12 mouse cellular contexts compared by ENCODE assay signal in the genomic region with DNA sequence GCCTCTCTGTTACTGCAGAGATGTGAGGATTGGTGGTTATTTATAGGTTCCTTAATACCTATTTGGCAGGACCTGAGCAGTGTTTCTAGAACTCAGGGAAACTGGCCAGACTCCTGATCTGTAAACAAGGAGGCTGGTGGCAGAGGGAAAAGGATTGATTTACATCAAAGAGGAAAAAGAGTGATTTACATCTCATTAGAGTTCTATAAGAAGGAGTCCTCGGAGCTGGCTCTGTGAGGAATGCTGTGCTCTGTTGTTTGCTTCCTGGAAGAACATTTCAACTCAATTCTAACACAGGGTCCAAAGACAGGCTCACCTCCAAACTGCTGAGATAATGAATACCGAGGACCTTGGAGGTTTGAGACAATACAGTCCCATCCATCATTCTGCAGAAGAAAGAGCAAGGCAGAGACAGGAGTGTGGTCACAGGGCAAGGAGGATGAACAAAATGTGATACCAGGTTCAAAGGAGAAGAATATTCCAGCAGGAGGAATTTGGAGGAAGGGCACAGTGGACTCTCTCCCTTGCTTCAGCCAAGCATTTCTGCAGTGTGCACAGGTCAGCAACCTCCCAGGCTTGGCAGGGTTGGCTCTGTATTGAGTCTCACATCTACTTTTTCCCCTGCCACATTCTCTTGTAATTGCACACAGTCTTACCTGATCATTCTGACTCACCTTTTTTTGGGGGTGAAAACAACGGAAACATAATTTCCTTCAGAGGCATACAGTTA.
DNase-seq lines count a peak whose midpoint lies in the region; ATAC-seq and TF ChIP-seq lines count a peak whose summit lies in the region.
"Had no signal": no experiment of that assay in that cellular context is flagged by ENCODE, and none has a peak within 500 bp of the region (broad histone marks: within the 10 kb centered on the region; RNA-seq: fewer than 3 reads in every experiment).

No protein-coding gene starts in this region.

- ATAC-seq in limb, embryonic 14.5 days (ENCODE audit: low FRiP score, low read depth) = no peak
- ATAC-seq in neural tube, embryonic 14.5 days (ENCODE audit: low read depth) = peak; percentile 54; the same call in 1 of the 2 replicates
- ATAC-seq: Patski had no signal

- no peak overlapping the region for H3K9ac ChIP-seq in limb, embryonic 14.5 days (ENCODE audit: low read depth, low read length, severe bottlenecking)
- no peak overlapping the region for H3K9ac ChIP-seq in neural tube, embryonic 14.5 days (replicated peaks; ENCODE audit: low read depth, low read length)
- H3K9ac ChIP-seq: embryonic facial prominence, embryonic 15.5 days; liver, embryonic 13.5 days had no signal

- no peaks in the 10 kb centered on the region for H3K4me1 ChIP-seq in limb, embryonic 14.5 days (ENCODE audit: control insufficient read depth, insufficient read depth, low read length)
- no peaks in the 10 kb centered on the region for H3K4me1 ChIP-seq in limb, embryonic 10.5 days
- H3K4me1 ChIP-seq in kidney, adult 2 months (ENCODE audit: control insufficient read depth, insufficient read depth, low read length) = no peaks in the 10 kb centered on the region
- H3K4me1 ChIP-seq in neural tube, embryonic 14.5 days (ENCODE audit: control insufficient read depth, insufficient read depth, low read length) = no peaks in the 10 kb centered on the region
- no peaks in the 10 kb centered on the region for H3K4me1 ChIP-seq in thymus, adult 2 months (replicated peaks; ENCODE audit: control insufficient read depth, insufficient read depth, low read length)
- H3K4me1 ChIP-seq: embryonic facial prominence, embryonic 15.5 days; liver, embryonic 13.5 days had no signal

- no peaks in the 10 kb centered on the region for H3K9me3 ChIP-seq in limb, embryonic 14.5 days (ENCODE audit: control insufficient read depth, low read length)
- H3K9me3 ChIP-seq in limb, embryonic 10.5 days (replicated peaks) = no peaks in the 10 kb centered on the region
- no peaks in the 10 kb centered on the region for H3K9me3 ChIP-seq in neural tube, embryonic 14.5 days (ENCODE audit: control insufficient read depth, low read length)
- H3K9me3 ChIP-seq: embryonic facial prominence, embryonic 15.5 days had no signal

- no peak for TF ChIP-seq CTCF in kidney, adult 2 months (conservative IDR thresholded peaks at IDR 0.05; ENCODE audit: insufficient read depth, insufficient read length, low read depth, low read length)
- TF ChIP-seq CTCF in thymus, adult 2 months (IDR thresholded peaks at IDR 0.05; ENCODE audit: borderline replicate concordance, control insufficient read depth, extremely low read depth, insufficient read depth, low read length, poor library complexity) = no peak

- H3K36me3 ChIP-seq in limb, embryonic 14.5 days (ENCODE audit: control insufficient read depth, insufficient read depth, low read length) = no peaks in the 10 kb centered on the region
- H3K36me3 ChIP-seq in limb, embryonic 10.5 days = no peaks in the 10 kb centered on the region
- H3K36me3 ChIP-seq in kidney, adult 2 months (ENCODE audit: control insufficient read depth, insufficient read depth, low read length) = no peaks in the 10 kb centered on the region
- H3K36me3 ChIP-seq in neural tube, embryonic 14.5 days (ENCODE audit: control insufficient read depth, insufficient read depth, low read length) = no peaks in the 10 kb centered on the region
- no peaks in the 10 kb centered on the region for H3K36me3 ChIP-seq in thymus, adult 2 months (ENCODE audit: control insufficient read depth, insufficient read depth, low read length)
- H3K36me3 ChIP-seq: embryonic facial prominence, embryonic 15.5 days; liver, embryonic 13.5 days had no signal

- peak; percentile 20 to 31 for DNase-seq in cerebellum, postnatal 14 days
- DNase-seq in cerebellum, postnatal 36 days = no peak
- peak; percentile 31 for DNase-seq in limb, embryonic 14.5 days (ENCODE audit: low spot score)
- DNase-seq in limb, embryonic 10.5 days (ENCODE audit: low spot score) = no peak
- DNase-seq in kidney, adult 2 months = peak; percentile 59
- no peak for DNase-seq in thymus, adult 2 months
- DNase-seq in layer of hippocampus, postnatal 36 days = no peak
- DNase-seq: liver, embryonic 13.5 days had no signal

- no peak for TF ChIP-seq POLR2A in limb, embryonic 14.5 days (IDR thresholded peaks at IDR 0.05; ENCODE audit: borderline replicate concordance, extremely low read depth, insufficient read depth, insufficient read length)
- TF ChIP-seq POLR2A in kidney, adult 2 months (IDR thresholded peaks at IDR 0.05; ENCODE audit: low read depth, low read length) = no peak
- TF ChIP-seq POLR2A in thymus, adult 2 months (IDR thresholded peaks at IDR 0.05; ENCODE audit: control insufficient read depth, extremely low read depth, insufficient read depth, low read length, poor library complexity) = no peak

- H3K4me3 ChIP-seq in limb, embryonic 14.5 days (replicated peaks; ENCODE audit: low read length) = no peak overlapping the region
- H3K4me3 ChIP-seq in limb, embryonic 10.5 days = no peak overlapping the region
- no peak overlapping the region for H3K4me3 ChIP-seq in kidney, adult 2 months (ENCODE audit: insufficient read depth, low read depth, low read length)
- H3K4me3 ChIP-seq in neural tube, embryonic 14.5 days (ENCODE audit: low read depth, low read length) = no peak overlapping the region
- H3K4me3 ChIP-seq in thymus, adult 2 months (ENCODE audit: control insufficient read depth, insufficient read depth, low read length) = no peak overlapping the region
- H3K4me3 ChIP-seq: embryonic facial prominence, embryonic 15.5 days; heart, adult 2 months; liver, embryonic 13.5 days had no signal

- no peak overlapping the region for H3K27ac ChIP-seq in limb, embryonic 14.5 days (replicated peaks; ENCODE audit: low read depth, low read length)
- no peak overlapping the region for H3K27ac ChIP-seq in limb, embryonic 10.5 days
- no peak overlapping the region for H3K27ac ChIP-seq in kidney, adult 2 months (ENCODE audit: insufficient read depth, low read depth, low read length)
- H3K27ac ChIP-seq in neural tube, embryonic 14.5 days (ENCODE audit: low read depth, low read length) = no peak overlapping the region
- H3K27ac ChIP-seq in thymus, adult 2 months (ENCODE audit: control insufficient read depth, insufficient read depth, low read length) = no peak overlapping the region
- H3K27ac ChIP-seq: embryonic facial prominence, embryonic 15.5 days; liver, embryonic 13.5 days had no signal

- no peaks in the 10 kb centered on the region for H3K27me3 ChIP-seq in limb, embryonic 14.5 days (ENCODE audit: control insufficient read depth, insufficient read depth, low read length)
- H3K27me3 ChIP-seq in limb, embryonic 10.5 days (ENCODE audit: low read depth, poor library complexity, severe bottlenecking) = no peaks in the 10 kb centered on the region
- no peaks in the 10 kb centered on the region for H3K27me3 ChIP-seq in kidney, adult 2 months (replicated peaks; ENCODE audit: control insufficient read depth, insufficient read depth, low read length)
- H3K27me3 ChIP-seq in neural tube, embryonic 14.5 days (ENCODE audit: control insufficient read depth, insufficient read depth, low read length) = no peaks in the 10 kb centered on the region
- no peaks in the 10 kb centered on the region for H3K27me3 ChIP-seq in thymus, adult 2 months (ENCODE audit: control insufficient read depth, insufficient read depth, low read length)
- H3K27me3 ChIP-seq: embryonic facial prominence, embryonic 15.5 days; liver, embryonic 13.5 days; Patski had no signal

- H3K4me2 ChIP-seq in limb, embryonic 14.5 days (replicated peaks; ENCODE audit: low read depth, low read length, severe bottlenecking) = no peak overlapping the region
- no peak overlapping the region for H3K4me2 ChIP-seq in neural tube, embryonic 14.5 days (ENCODE audit: low read depth, low read length)
- H3K4me2 ChIP-seq: embryonic facial prominence, embryonic 15.5 days; liver, embryonic 13.5 days had no signal

- WGBS in limb, embryonic 14.5 days = 33% methylated on average over 3 of the region's 3 CpGs
- 40% methylated on average over 3 of the region's 3 CpGs for WGBS in limb, embryonic 10.5 days
- 28% methylated on average over 3 of the region's 3 CpGs for WGBS in kidney, adult 2 months
- WGBS in neural tube, embryonic 14.5 days = 29% methylated on average over 3 of the region's 3 CpGs
- WGBS in thymus, adult 2 months = 50% methylated on average over 3 of the region's 3 CpGs

Comparison
In these comparisons a context has a peak if more than half of its experiments do, and no peak if none do; other contexts are left out.
1. DNase-seq: peak in cerebellum, postnatal 14 days (2 of 2), limb, embryonic 14.5 days (single experiment) and kidney, adult 2 months (single experiment); none in cerebellum, postnatal 36 days (0 of 2), limb, embryonic 10.5 days (single experiment), thymus, adult 2 months (single experiment) and layer of hippocampus, postnatal 36 days (0 of 2).